Mouse (Mus musculus): Measurements from ENCODE around the gene A930017K11Rik. TPM values are rescaled to one million over a fixed set of nuclear protein-coding genes. Genes with fewer than 3 reads are reported as not detected.

Gene A930017K11Rik
- polyA plus RNA-seq, 1 experiment from 2014 or later: 0.77 TPM

DNA sequence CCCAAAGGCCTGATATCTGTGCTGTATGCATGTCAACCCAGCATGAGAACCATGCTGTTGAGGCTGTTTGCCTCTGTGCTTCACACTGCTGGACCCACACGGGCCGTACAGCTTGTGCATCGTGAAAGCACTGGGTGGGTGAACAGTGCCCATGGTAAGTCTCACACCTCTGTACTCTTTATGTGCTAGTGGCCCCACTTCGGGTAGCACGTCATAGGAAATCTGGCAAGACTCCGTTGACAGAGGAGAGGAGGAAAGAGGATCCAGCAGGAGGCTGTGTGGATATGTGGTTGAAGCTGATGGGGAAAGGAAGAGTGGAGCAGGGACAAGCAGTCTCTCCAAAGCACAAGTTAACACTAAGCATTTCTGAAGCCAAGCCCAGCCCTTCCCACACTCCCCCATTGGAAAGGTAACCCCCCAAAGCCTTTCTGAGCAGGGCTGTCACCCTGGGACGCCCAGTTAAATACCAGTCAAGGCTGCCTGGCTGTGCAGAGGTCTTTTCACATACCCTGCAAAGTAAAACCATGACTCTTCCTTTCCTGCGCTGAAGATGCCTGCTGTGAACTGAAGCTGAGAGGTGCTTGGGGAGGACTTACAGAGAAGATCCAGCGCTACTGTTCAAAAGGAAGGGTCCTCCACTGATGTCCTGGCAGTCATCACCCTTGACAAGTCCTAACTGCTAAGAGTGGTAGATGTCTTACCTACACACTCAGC, 34.2 kb downstream of the A930017K11Rik start:
- WGBS: 80% methylated on average over 9 of the region's 9 CpGs
- Histone ChIP-seq H3K4me3 (peak overlapping the region; percentile 98), H3K4me1 (replicated peaks) (peaks cover 45% of the 10 kb centered on the region), H3K9me3 (no peaks in the 10 kb centered on the region), H3K9ac (peak overlapping the region; percentile 94), H3K27ac (no peak overlapping the region), H3K4me2 (peak overlapping the region; percentile 87), H3K27me3 (no peaks in the 10 kb centered on the region), H3K36me3 (peaks cover 9% of the 10 kb centered on the region; the same call in 1 of the 2 replicates)
- ATAC-seq (ENCODE audit: low FRiP score): no peak

DNA sequence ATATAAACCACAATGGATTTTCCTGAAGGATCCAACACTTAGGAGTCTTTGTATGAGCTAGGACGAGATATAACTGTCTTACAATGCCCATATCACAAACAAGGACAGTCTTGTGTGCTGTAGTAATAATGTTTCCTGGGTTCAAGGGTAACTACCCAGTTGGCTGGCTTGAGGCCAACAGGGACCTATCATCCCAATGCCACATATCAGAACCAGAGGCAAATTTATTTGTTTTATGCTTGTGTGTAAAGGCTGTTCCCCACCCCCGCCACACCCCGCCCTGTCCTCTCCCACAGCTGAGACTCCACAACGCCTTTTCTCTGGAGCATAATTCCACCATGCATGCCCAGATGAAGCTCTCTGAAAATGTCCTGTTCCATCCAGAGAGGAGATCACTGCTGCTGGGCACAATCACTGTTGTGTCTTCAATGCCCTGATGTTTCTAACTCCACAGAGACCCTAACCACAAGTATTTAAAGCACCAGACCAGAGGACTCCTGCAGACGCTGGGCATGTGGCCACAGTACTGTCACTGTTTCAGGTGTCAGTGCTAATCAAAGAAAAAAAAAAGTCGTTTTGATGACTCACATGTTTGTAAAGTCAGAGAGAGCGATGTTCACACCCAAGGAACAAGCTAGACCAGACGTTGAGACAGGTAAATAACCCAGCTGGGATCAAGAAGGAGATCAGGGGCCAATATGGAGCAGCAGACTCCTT, 35.3 kb downstream of the A930017K11Rik start:
- H3K27ac ChIP-seq: no peak overlapping the region
- H3K4me2 ChIP-seq: 0 out of 2 replicates have a peak overlapping the region, but pooled peaks have one; percentile 8
- peaks cover 45% of the 10 kb centered on the region for H3K4me1 ChIP-seq (replicated peaks)
- H3K4me3 ChIP-seq: 0 out of 2 replicates have a peak overlapping the region, but pooled peaks have one; percentile 98
- 87% methylated on average over 8 of the region's 8 CpGs for WGBS
- H3K9ac ChIP-seq: peak overlapping the region; percentile 94; the same call in 1 of the 2 replicates
- no peak for ATAC-seq (ENCODE audit: low FRiP score)
- no peaks in the 10 kb centered on the region for H3K9me3 ChIP-seq
- peaks cover 9% of the 10 kb centered on the region; the same call in 1 of the 2 replicates for H3K36me3 ChIP-seq
- H3K27me3 ChIP-seq: no peaks in the 10 kb centered on the region

DNA sequence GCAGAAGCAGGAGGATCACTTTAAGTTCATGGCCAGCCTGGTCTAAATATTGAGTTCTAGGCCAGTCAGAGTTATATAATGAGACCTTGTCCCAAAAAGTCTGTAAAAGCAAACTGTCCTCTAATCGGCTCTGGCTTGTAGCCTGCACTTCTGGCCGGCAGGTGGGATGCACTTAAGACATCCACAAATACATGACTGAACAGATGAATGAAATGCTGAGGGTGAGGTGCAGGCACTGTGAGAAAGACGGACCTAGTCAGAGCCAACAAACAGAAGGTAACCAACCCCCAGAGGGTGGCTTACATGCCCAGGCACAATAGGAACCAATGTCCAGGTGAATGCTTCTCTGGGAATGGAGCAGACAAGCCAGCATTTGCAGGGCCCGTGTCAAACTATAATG, 38.1 kb downstream of the A930017K11Rik start:
- H3K9ac ChIP-seq: no peak overlapping the region
- WGBS: 90% methylated on average over 4 of the region's 4 CpGs
- H3K27ac ChIP-seq: no peak overlapping the region
- no peak overlapping the region for H3K4me2 ChIP-seq
- no peak for ATAC-seq (ENCODE audit: low FRiP score)
- H3K4me1 ChIP-seq (replicated peaks): peaks cover 38% of the 10 kb centered on the region
- peaks cover 9% of the 10 kb centered on the region; the same call in 1 of the 2 replicates for H3K36me3 ChIP-seq
- H3K4me3 ChIP-seq: no peak overlapping the region
- H3K9me3 ChIP-seq: no peaks in the 10 kb centered on the region
- H3K27me3 ChIP-seq: no peaks in the 10 kb centered on the region

DNA sequence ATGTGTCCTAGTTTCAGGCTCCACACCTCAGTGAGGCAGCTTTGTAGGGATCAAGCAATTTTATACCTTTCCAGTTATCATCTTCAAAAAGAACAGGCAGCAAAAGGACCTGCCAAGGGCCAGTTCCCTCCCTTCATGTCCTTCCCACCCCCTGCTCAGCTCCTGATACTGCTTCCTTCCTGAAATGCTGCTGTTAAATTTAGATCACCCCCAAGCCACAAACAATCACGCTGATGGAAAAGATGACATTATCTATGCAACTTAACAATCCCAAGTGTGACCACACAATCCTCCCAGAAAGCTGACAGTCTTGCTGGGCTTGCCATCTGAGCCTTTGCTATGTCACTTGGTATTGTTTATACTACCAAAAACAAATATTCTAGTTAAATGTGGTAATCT, 38.5 kb downstream of the A930017K11Rik start:
- peaks cover 35% of the 10 kb centered on the region for H3K4me1 ChIP-seq (replicated peaks)
- WGBS: 84% methylated on average over 1 of the region's 1 CpGs
- H3K4me3 ChIP-seq: no peak overlapping the region
- H3K27me3 ChIP-seq: no peaks in the 10 kb centered on the region
- ATAC-seq (ENCODE audit: low FRiP score): no peak
- no peak overlapping the region for H3K9ac ChIP-seq
- H3K4me2 ChIP-seq: no peak overlapping the region
- peaks cover 9% of the 10 kb centered on the region; the same call in 1 of the 2 replicates for H3K36me3 ChIP-seq
- no peak overlapping the region for H3K27ac ChIP-seq
- no peaks in the 10 kb centered on the region for H3K9me3 ChIP-seq

DNA sequence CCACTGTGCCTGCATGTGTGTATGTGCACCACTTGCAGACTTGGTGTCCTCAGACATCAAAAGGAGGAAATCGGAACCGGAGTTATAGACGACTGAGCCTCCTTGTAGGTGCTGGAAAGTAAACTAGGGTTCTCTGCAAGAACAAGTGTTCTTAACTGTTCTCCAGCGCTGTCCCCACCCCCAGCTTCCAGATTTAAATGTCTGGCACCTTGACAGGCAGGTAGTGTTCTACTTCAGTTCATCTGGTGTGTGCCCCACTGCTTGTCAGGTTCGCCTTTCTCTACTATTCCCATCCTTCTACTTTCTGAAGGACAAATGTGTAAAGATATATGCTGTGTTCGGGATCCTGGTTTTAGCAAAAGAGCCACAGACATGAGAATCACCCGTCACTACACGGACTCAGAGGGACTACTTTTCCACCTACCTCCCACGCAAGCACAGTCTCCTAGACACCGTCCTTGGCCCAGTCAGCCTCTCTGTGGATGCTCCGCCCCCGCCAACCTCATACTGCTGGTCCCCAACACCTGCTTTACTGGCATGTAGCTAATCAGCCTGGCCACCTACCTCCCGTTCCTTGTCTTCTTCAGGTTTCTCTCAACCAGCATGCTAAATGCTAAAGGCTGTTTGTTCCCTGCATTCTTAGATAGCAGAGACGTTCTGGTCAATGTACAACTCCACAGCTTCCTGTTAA, 39.0 kb downstream of the A930017K11Rik start:
- no peak for ATAC-seq (ENCODE audit: low FRiP score)
- WGBS: 90% methylated on average over 14 of the region's 14 CpGs
- no peak overlapping the region for H3K4me2 ChIP-seq
- no peaks in the 10 kb centered on the region for H3K9me3 ChIP-seq
- H3K27me3 ChIP-seq: no peaks in the 10 kb centered on the region
- peaks cover 9% of the 10 kb centered on the region; the same call in 1 of the 2 replicates for H3K36me3 ChIP-seq
- no peak overlapping the region for H3K9ac ChIP-seq
- no peak overlapping the region for H3K27ac ChIP-seq
- H3K4me1 ChIP-seq (replicated peaks): peaks cover 29% of the 10 kb centered on the region
- H3K4me3 ChIP-seq: no peak overlapping the region

DNA sequence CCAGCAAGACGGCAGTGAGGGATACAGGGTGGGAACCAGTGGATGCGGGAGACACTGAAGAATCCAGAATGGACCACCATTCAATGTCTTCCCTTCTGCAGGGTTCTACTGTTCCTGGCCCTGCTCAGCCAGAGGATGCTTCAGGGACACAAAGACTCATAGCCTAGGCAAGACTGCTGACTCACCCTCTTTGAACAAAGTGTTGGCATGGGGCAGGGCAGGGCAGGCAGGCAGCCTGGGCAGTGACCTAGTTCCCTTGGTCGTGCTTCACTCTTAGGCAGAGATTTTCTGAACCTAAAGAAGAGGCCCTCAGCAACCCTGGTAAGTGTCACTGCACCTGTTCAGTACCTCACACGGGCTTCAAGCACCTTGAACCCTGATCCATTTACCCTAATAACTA, 40.5 kb downstream of the A930017K11Rik start:
- H3K4me3 ChIP-seq: no peak overlapping the region
- no peak overlapping the region for H3K9ac ChIP-seq
- no peak overlapping the region for H3K4me2 ChIP-seq
- H3K9me3 ChIP-seq: no peaks in the 10 kb centered on the region
- 95% methylated on average over 4 of the region's 4 CpGs for WGBS
- H3K27ac ChIP-seq: no peak overlapping the region
- peaks cover 14% of the 10 kb centered on the region for H3K4me1 ChIP-seq (replicated peaks)
- no peak for ATAC-seq (ENCODE audit: low FRiP score)
- no peaks in the 10 kb centered on the region for H3K27me3 ChIP-seq
- peaks cover 4% of the 10 kb centered on the region; the same call in 1 of the 2 replicates for H3K36me3 ChIP-seq

DNA sequence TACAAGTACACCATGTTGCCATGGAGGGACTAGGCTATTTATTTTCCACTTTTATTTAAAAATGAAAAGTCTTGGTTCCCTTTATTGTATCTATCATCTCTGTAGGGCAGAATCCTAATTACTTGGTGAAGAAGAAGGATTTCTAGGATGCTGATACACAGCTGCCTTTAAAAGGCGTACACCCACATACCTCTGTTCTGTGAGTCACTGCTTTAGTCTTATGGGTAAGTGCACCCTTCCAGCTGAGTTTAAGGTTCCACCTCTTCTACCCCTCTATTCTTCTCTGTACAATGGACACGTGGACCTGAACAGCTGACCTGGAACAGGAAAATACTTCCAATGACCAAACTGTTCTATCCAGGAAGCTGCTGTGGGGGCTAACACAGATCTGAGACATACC, 44.7 kb downstream of the A930017K11Rik start:
- no peak overlapping the region for H3K27ac ChIP-seq
- H3K9ac ChIP-seq: no peak overlapping the region
- H3K27me3 ChIP-seq: no peaks in the 10 kb centered on the region
- no peak for ATAC-seq (ENCODE audit: low FRiP score)
- H3K4me3 ChIP-seq: no peak overlapping the region
- H3K9me3 ChIP-seq: no peaks in the 10 kb centered on the region
- no peaks in the 10 kb centered on the region for H3K4me1 ChIP-seq (replicated peaks)
- H3K36me3 ChIP-seq: peaks cover 7% of the 10 kb centered on the region; the same call in 1 of the 2 replicates
- 88% methylated on average over 2 of the region's 2 CpGs for WGBS
- H3K4me2 ChIP-seq: no peak overlapping the region

DNA sequence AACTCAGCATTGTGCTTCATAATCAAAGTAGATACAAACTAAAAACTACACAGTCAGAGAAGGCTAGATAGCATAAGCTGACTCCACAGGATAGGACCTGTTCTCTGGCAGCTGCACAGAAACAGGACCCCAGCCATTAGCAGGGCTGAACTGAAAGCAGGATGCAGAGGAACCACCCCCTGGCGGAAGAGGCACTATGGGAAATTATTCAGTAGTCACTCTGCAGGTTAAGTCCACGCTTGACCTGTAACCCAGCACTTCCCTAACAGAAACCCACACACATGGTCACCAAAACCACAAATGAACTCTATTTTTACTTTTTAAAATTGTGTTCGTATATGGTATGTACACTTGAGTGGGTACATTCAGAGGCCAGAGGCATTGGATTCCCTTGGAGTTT, 49.3 kb downstream of the A930017K11Rik start:
- Histone ChIP-seq H3K9ac (no peak overlapping the region), H3K27me3 (no peaks in the 10 kb centered on the region), H3K4me2 (no peak overlapping the region), H3K9me3 (no peaks in the 10 kb centered on the region), H3K4me3 (no peak overlapping the region), H3K27ac (no peak overlapping the region), H3K4me1 (replicated peaks) (no peaks in the 10 kb centered on the region), H3K36me3 (peaks cover 17% of the 10 kb centered on the region)
- no peak for ATAC-seq (ENCODE audit: low FRiP score)
- 89% methylated on average over 3 of the region's 3 CpGs for WGBS

DNA sequence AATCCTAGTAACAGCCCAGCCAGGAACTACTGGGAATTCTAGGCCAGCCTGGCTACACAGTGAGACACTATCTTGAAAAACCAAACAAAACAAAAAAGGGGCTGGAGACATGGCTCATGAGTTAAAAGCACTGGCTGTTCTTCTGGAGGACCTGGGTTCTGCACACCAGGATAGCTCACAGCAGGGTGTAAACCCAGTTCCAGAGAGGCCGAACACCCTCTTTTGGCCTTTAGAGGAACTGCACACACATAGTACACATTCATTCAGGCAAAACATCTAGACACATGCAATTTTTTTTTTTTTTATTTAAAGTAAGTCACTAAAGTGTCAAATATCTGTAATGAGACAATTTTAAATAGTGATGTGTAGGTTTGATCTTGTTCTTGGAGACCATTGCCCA, 52.2 kb downstream of the A930017K11Rik start:
- H3K27me3 ChIP-seq: no peaks in the 10 kb centered on the region
- no peak overlapping the region for H3K4me2 ChIP-seq
- peaks cover 10% of the 10 kb centered on the region; the same call in 1 of the 2 replicates for H3K4me1 ChIP-seq (replicated peaks)
- no peak overlapping the region for H3K27ac ChIP-seq
- WGBS: 100% methylated on average over 1 of the region's 1 CpGs
- H3K9me3 ChIP-seq: no peaks in the 10 kb centered on the region
- H3K4me3 ChIP-seq: no peak overlapping the region
- ATAC-seq (ENCODE audit: low FRiP score): no peak
- no peak overlapping the region for H3K9ac ChIP-seq
- H3K36me3 ChIP-seq: peaks cover 9% of the 10 kb centered on the region

Other genes starting within 250 kb of the A930017K11Rik start
- gene Gng13, start 235.4 kb downstream of the A930017K11Rik start, polyA plus RNA-seq (2015; fragmentation: Nextera tagmentation; extraction: Ambion mirVana): 1.6 TPM in 2 replicates
- gene Chtf18, start 225.1 kb downstream of the A930017K11Rik start, polyA plus RNA-seq (2015; fragmentation: Nextera tagmentation; extraction: Ambion mirVana): 7.9 and 8.5 TPM in 2 replicates
- gene Rpusd1, start 224.9 kb downstream of the A930017K11Rik start, polyA plus RNA-seq (2015; fragmentation: Nextera tagmentation; extraction: Ambion mirVana): 23.4 and 24.2 TPM in 2 replicates
- not detected in 2 replicates for gene Mslnl, start 216.5 kb downstream of the A930017K11Rik start, polyA plus RNA-seq (2015; fragmentation: Nextera tagmentation; extraction: Ambion mirVana)
- 0.34 TPM in 1 of 2 replicates, not detected in the other for gene Msln, start 198.2 kb downstream of the A930017K11Rik start, polyA plus RNA-seq (2015; fragmentation: Nextera tagmentation; extraction: Ambion mirVana)
- 27.8 and 28.0 TPM in 2 replicates for gene Narfl, start 178.8 kb downstream of the A930017K11Rik start, polyA plus RNA-seq (2015; fragmentation: Nextera tagmentation; extraction: Ambion mirVana)
- gene Haghl, start 166.9 kb downstream of the A930017K11Rik start, polyA plus RNA-seq (2015; fragmentation: Nextera tagmentation; extraction: Ambion mirVana): 125 and 138 TPM in 2 replicates
- 0.16 and 0.36 TPM in 2 replicates for gene Ccdc78, start 166.0 kb downstream of the A930017K11Rik start, polyA plus RNA-seq (2015; fragmentation: Nextera tagmentation; extraction: Ambion mirVana)
- gene Fam173a, start 159.7 kb downstream of the A930017K11Rik start, polyA plus RNA-seq (2015; fragmentation: Nextera tagmentation; extraction: Ambion mirVana): 86.6 and 86.8 TPM in 2 replicates
- gene AC134908.4, start 156.9 kb downstream of the A930017K11Rik start, polyA plus RNA-seq (2015; fragmentation: Nextera tagmentation; extraction: Ambion mirVana): 0.60 TPM in 1 of 2 replicates, not detected in the other
- gene Metrn, start 155.4 kb downstream of the A930017K11Rik start, polyA plus RNA-seq (2015; fragmentation: Nextera tagmentation; extraction: Ambion mirVana): 45.4 and 57.6 TPM in 2 replicates
- gene Fbxl16, start 143.5 kb downstream of the A930017K11Rik start, polyA plus RNA-seq (2015; fragmentation: Nextera tagmentation; extraction: Ambion mirVana): 29.1 and 32.4 TPM in 2 replicates
- gene Wdr24, start 128.9 kb downstream of the A930017K11Rik start, polyA plus RNA-seq (2015; fragmentation: Nextera tagmentation; extraction: Ambion mirVana): 26.6 and 30.7 TPM in 2 replicates
- 62.9 and 64.2 TPM in 2 replicates for gene Jmjd8, start 123.7 kb downstream of the A930017K11Rik start, polyA plus RNA-seq (2015; fragmentation: Nextera tagmentation; extraction: Ambion mirVana)
- 325 and 337 TPM in 2 replicates for gene Stub1, start 119.2 kb downstream of the A930017K11Rik start, polyA plus RNA-seq (2015; fragmentation: Nextera tagmentation; extraction: Ambion mirVana)
- 24.2 and 25.5 TPM in 2 replicates for gene Rhbdl1, start 115.3 kb downstream of the A930017K11Rik start, polyA plus RNA-seq (2015; fragmentation: Nextera tagmentation; extraction: Ambion mirVana)
- 8.1 and 8.5 TPM in 2 replicates for gene Gm20683, start 110.8 kb downstream of the A930017K11Rik start, polyA plus RNA-seq (2015; fragmentation: Nextera tagmentation; extraction: Ambion mirVana)
- gene Rhot2, start 107.7 kb downstream of the A930017K11Rik start, polyA plus RNA-seq (2015; fragmentation: Nextera tagmentation; extraction: Ambion mirVana): 14.5 and 15.9 TPM in 2 replicates
- 19.4 and 19.8 TPM in 2 replicates for gene Wdr90, start 91.1 kb downstream of the A930017K11Rik start, polyA plus RNA-seq (2015; fragmentation: Nextera tagmentation; extraction: Ambion mirVana)
- gene Mcrip2, start 83.8 kb downstream of the A930017K11Rik start, polyA plus RNA-seq (2015; fragmentation: Nextera tagmentation; extraction: Ambion mirVana): 11.4 and 11.7 TPM in 2 replicates
- gene Mettl26, start 77.5 kb downstream of the A930017K11Rik start, polyA plus RNA-seq (2015; fragmentation: Nextera tagmentation; extraction: Ambion mirVana): 63.0 and 65.7 TPM in 2 replicates
- gene Wfikkn1, start 71.7 kb downstream of the A930017K11Rik start, polyA plus RNA-seq (2015; fragmentation: Nextera tagmentation; extraction: Ambion mirVana): 0.45 and 0.63 TPM in 2 replicates
- 45.5 and 48.7 TPM in 2 replicates for gene Rab40c, start 32.8 kb downstream of the A930017K11Rik start, polyA plus RNA-seq (2015; fragmentation: Nextera tagmentation; extraction: Ambion mirVana)
- gene Pigq, start 7.6 kb downstream of the A930017K11Rik start, polyA plus RNA-seq (2015; fragmentation: Nextera tagmentation; extraction: Ambion mirVana): 57.1 and 58.9 TPM in 2 replicates
- 0.09 TPM in 1 of 2 replicates, not detected in the other for gene Nhlrc4, start 7.6 kb downstream of the A930017K11Rik start, polyA plus RNA-seq (2015; fragmentation: Nextera tagmentation; extraction: Ambion mirVana)
- gene Capn15, start 33.2 kb upstream of the A930017K11Rik start, polyA plus RNA-seq (2015; fragmentation: Nextera tagmentation; extraction: Ambion mirVana): 20.4 and 21.6 TPM in 2 replicates
- gene Rab11fip3, start 117.0 kb upstream of the A930017K11Rik start, polyA plus RNA-seq (2015; fragmentation: Nextera tagmentation; extraction: Ambion mirVana): 28.7 and 29.5 TPM in 2 replicates
- gene Decr2, start 137.8 kb upstream of the A930017K11Rik start, polyA plus RNA-seq (2015; fragmentation: Nextera tagmentation; extraction: Ambion mirVana): 33.5 and 34.9 TPM in 2 replicates
- gene Nme4, start 143.0 kb upstream of the A930017K11Rik start, polyA plus RNA-seq (2015; fragmentation: Nextera tagmentation; extraction: Ambion mirVana): 29.8 and 31.6 TPM in 2 replicates
- 3.0 and 3.7 TPM in 2 replicates for gene Tmem8, start 160.7 kb upstream of the A930017K11Rik start, polyA plus RNA-seq (2015; fragmentation: Nextera tagmentation; extraction: Ambion mirVana)
- 177 and 178 TPM in 2 replicates for gene Mrpl28, start 170.9 kb upstream of the A930017K11Rik start, polyA plus RNA-seq (2015; fragmentation: Nextera tagmentation; extraction: Ambion mirVana)
- 8.5 and 9.7 TPM in 2 replicates for gene Axin1, start 186.1 kb upstream of the A930017K11Rik start, polyA plus RNA-seq (2015; fragmentation: Nextera tagmentation; extraction: Ambion mirVana)
- 0.30 and 0.36 TPM in 2 replicates for gene Pdia2, start 246.5 kb upstream of the A930017K11Rik start, polyA plus RNA-seq (2015; fragmentation: Nextera tagmentation; extraction: Ambion mirVana)